In genomic region chr3:30511796-30512195, GRCm38 (mm10) we compare ENCODE assay signal across 19 mouse cellular contexts. TPM values are rescaled to one million over a fixed set of nuclear protein-coding genes. Genes with fewer than 3 reads are reported as not detected.
A peak's percentile ranks its signal among the peaks of the same experiment; 100 is the strongest.
DNase-seq lines count a peak whose midpoint lies in the region; ATAC-seq and TF ChIP-seq lines count a peak whose summit lies in the region.
"Had no signal": no experiment of that assay in that cellular context is flagged by ENCODE, and none has a peak within 500 bp of the region (broad histone marks: within the 10 kb centered on the region; RNA-seq: fewer than 3 reads in every experiment).

No protein-coding gene starts in this region.

- no peak overlapping the region for H3K4me3 ChIP-seq in intestine, embryonic 14.5 days (ENCODE audit: low read depth, low read length)
- no peak overlapping the region for H3K4me3 ChIP-seq in intestine, embryonic 16.5 days (ENCODE audit: low read length)
- H3K4me3 ChIP-seq in lung, embryonic 16.5 days (ENCODE audit: low read length), result no peak overlapping the region
- no peak overlapping the region for H3K4me3 ChIP-seq in embryonic facial prominence, embryonic 11.5 days (ENCODE audit: low read depth, low read length)
- H3K4me3 ChIP-seq in limb, embryonic 14.5 days (replicated peaks; ENCODE audit: low read length), result no peak overlapping the region; the same call in 1 of the 2 replicates
- H3K4me3 ChIP-seq: embryonic facial prominence, embryonic 12.5 days; hindbrain, embryonic 10.5 days; liver, embryonic 12.5 days; midbrain, embryonic 12.5 days; myocyte had no signal

- no peaks in the 10 kb centered on the region for H3K36me3 ChIP-seq in intestine, embryonic 14.5 days (ENCODE audit: control insufficient read depth, insufficient read depth, low read length)
- no peaks in the 10 kb centered on the region for H3K36me3 ChIP-seq in intestine, embryonic 16.5 days (ENCODE audit: control insufficient read depth, insufficient read depth, low read length)
- H3K36me3 ChIP-seq in lung, embryonic 16.5 days (ENCODE audit: control insufficient read depth, insufficient read depth, low read length), result no peaks in the 10 kb centered on the region
- H3K36me3 ChIP-seq in embryonic facial prominence, embryonic 11.5 days (replicated peaks; ENCODE audit: control insufficient read depth, insufficient read depth, low read depth, low read length), result no peaks in the 10 kb centered on the region
- H3K36me3 ChIP-seq in limb, embryonic 14.5 days (ENCODE audit: control insufficient read depth, insufficient read depth, low read length), result no peaks in the 10 kb centered on the region
- H3K36me3 ChIP-seq: embryonic facial prominence, embryonic 12.5 days; hindbrain, embryonic 10.5 days; liver, embryonic 12.5 days; midbrain, embryonic 12.5 days had no signal

- DNase-seq in intestine, embryonic 14.5 days (ENCODE audit: low spot score), result peak; percentile 55
- no peak for DNase-seq in lung, postnatal 10 days
- DNase-seq in embryonic facial prominence, embryonic 11.5 days (ENCODE audit: low spot score), result peak; percentile 14
- no peak for DNase-seq in limb, embryonic 14.5 days (ENCODE audit: low spot score)
- DNase-seq: adrenal gland, postnatal 36 days; B cell, adult 2 months; cerebellum, adult 18-20 months; cerebellum, postnatal 36 days; right cerebral cortex, postnatal 25 days; thymus, adult 2 months had no signal

- H3K9ac ChIP-seq in intestine, embryonic 14.5 days (ENCODE audit: low read length), result no peak overlapping the region
- no peak overlapping the region for H3K9ac ChIP-seq in intestine, embryonic 16.5 days (ENCODE audit: low read depth, low read length)
- peak overlapping the region; percentile 62; the same call in 1 of the 2 replicates for H3K9ac ChIP-seq in lung, embryonic 16.5 days (ENCODE audit: low read length)
- H3K9ac ChIP-seq in embryonic facial prominence, embryonic 11.5 days (replicated peaks; ENCODE audit: low read length), result no peak overlapping the region
- H3K9ac ChIP-seq in limb, embryonic 14.5 days (ENCODE audit: low read depth, low read length, severe bottlenecking), result no peak overlapping the region
- H3K9ac ChIP-seq: embryonic facial prominence, embryonic 12.5 days; liver, embryonic 12.5 days; midbrain, embryonic 12.5 days had no signal

- H3K27ac ChIP-seq in intestine, embryonic 14.5 days (ENCODE audit: low read depth), result no peak overlapping the region
- H3K27ac ChIP-seq in intestine, embryonic 16.5 days (ENCODE audit: low read length), result no peak overlapping the region
- H3K27ac ChIP-seq in lung, embryonic 16.5 days (ENCODE audit: low read length), result peak overlapping the region; percentile 98
- no peak overlapping the region for H3K27ac ChIP-seq in embryonic facial prominence, embryonic 11.5 days (replicated peaks; ENCODE audit: low read depth, low read length)
- peak overlapping the region; percentile 95 for H3K27ac ChIP-seq in limb, embryonic 14.5 days (replicated peaks; ENCODE audit: low read depth, low read length)
- H3K27ac ChIP-seq: embryonic facial prominence, embryonic 12.5 days; hindbrain, embryonic 10.5 days; liver, embryonic 12.5 days; midbrain, embryonic 12.5 days had no signal

- ATAC-seq in intestine, embryonic 14.5 days (replicated peaks; ENCODE audit: low FRiP score, low TSS enrichment, low read depth), result no peak
- ATAC-seq in intestine, embryonic 16.5 days, result no peak
- no peak for ATAC-seq in lung, embryonic 16.5 days (ENCODE audit: low read depth)
- ATAC-seq in embryonic facial prominence, embryonic 11.5 days (replicated peaks; ENCODE audit: insufficient number of reproducible peaks, low FRiP score, low TSS enrichment, low read depth), result no peak
- no peak for ATAC-seq in limb, embryonic 14.5 days (ENCODE audit: low FRiP score, low read depth)
- no peak for ATAC-seq in megakaryocyte progenitor cell, adult 5-6 weeks (replicated peaks; ENCODE audit: poor library complexity)
- ATAC-seq: liver, embryonic 12.5 days had no signal

- no peaks in the 10 kb centered on the region for H3K9me3 ChIP-seq in intestine, embryonic 14.5 days (ENCODE audit: control insufficient read depth, low read length)
- no peaks in the 10 kb centered on the region for H3K9me3 ChIP-seq in intestine, embryonic 16.5 days (ENCODE audit: control insufficient read depth, low read length)
- no peaks in the 10 kb centered on the region for H3K9me3 ChIP-seq in lung, embryonic 16.5 days (ENCODE audit: control insufficient read depth, low read length)
- H3K9me3 ChIP-seq in embryonic facial prominence, embryonic 11.5 days (replicated peaks; ENCODE audit: control insufficient read depth, low read length), result no peaks in the 10 kb centered on the region
- no peaks in the 10 kb centered on the region for H3K9me3 ChIP-seq in limb, embryonic 14.5 days (ENCODE audit: control insufficient read depth, low read length)
- H3K9me3 ChIP-seq: embryonic facial prominence, embryonic 12.5 days; hindbrain, embryonic 10.5 days; liver, embryonic 12.5 days; midbrain, embryonic 12.5 days had no signal

- WGBS in intestine, embryonic 14.5 days, result 6% methylated on average over 7 of the region's 7 CpGs
- WGBS in intestine, embryonic 16.5 days, result 22% methylated on average over 7 of the region's 7 CpGs
- 25% methylated on average over 7 of the region's 7 CpGs for WGBS in lung, embryonic 16.5 days
- WGBS in embryonic facial prominence, embryonic 11.5 days, result 10% methylated on average over 7 of the region's 7 CpGs
- 22% methylated on average over 7 of the region's 7 CpGs for WGBS in limb, embryonic 14.5 days

- peaks cover 97% of the 10 kb centered on the region for H3K27me3 ChIP-seq in intestine, embryonic 14.5 days (replicated peaks; ENCODE audit: control insufficient read depth, insufficient read depth, low read length)
- H3K27me3 ChIP-seq in intestine, embryonic 16.5 days (replicated peaks; ENCODE audit: control insufficient read depth, insufficient read depth, low read length), result peaks cover 63% of the 10 kb centered on the region
- H3K27me3 ChIP-seq in lung, embryonic 16.5 days (ENCODE audit: control insufficient read depth, insufficient read depth, low read depth, low read length), result peaks cover 8% of the 10 kb centered on the region
- H3K27me3 ChIP-seq in embryonic facial prominence, embryonic 11.5 days (ENCODE audit: control insufficient read depth, insufficient read depth, low read length), result peaks cover 4% of the 10 kb centered on the region; the same call in 1 of the 2 replicates
- H3K27me3 ChIP-seq in limb, embryonic 14.5 days (ENCODE audit: control insufficient read depth, insufficient read depth, low read length), result no peaks in the 10 kb centered on the region

- no peak overlapping the region for H3K4me2 ChIP-seq in intestine, embryonic 14.5 days (ENCODE audit: low read length)
- no peak overlapping the region for H3K4me2 ChIP-seq in intestine, embryonic 16.5 days (ENCODE audit: low read depth, low read length)
- H3K4me2 ChIP-seq in lung, embryonic 16.5 days (ENCODE audit: low read depth, low read length), result peak overlapping the region; percentile 89
- H3K4me2 ChIP-seq in embryonic facial prominence, embryonic 11.5 days (ENCODE audit: low read depth, low read length), result no peak overlapping the region
- peak overlapping the region; percentile 91; the same call in 1 of the 2 replicates for H3K4me2 ChIP-seq in limb, embryonic 14.5 days (replicated peaks; ENCODE audit: low read depth, low read length, severe bottlenecking)
- H3K4me2 ChIP-seq: liver, embryonic 12.5 days; midbrain, embryonic 12.5 days had no signal

- peaks cover 19% of the 10 kb centered on the region for H3K4me1 ChIP-seq in intestine, embryonic 14.5 days (replicated peaks; ENCODE audit: control insufficient read depth, insufficient read depth, low read length)
- peaks cover 35% of the 10 kb centered on the region for H3K4me1 ChIP-seq in intestine, embryonic 16.5 days (ENCODE audit: control insufficient read depth, insufficient read depth, low read length)
- peaks cover 11% of the 10 kb centered on the region; the same call in 1 of the 2 replicates for H3K4me1 ChIP-seq in lung, embryonic 16.5 days (replicated peaks; ENCODE audit: control insufficient read depth, insufficient read depth, low read length)
- 0 out of 2 replicates have a peak, but pooled peaks cover 2% of the 10 kb centered on the region for H3K4me1 ChIP-seq in embryonic facial prominence, embryonic 11.5 days (ENCODE audit: control insufficient read depth, insufficient read depth, low read length)
- H3K4me1 ChIP-seq in limb, embryonic 14.5 days (ENCODE audit: control insufficient read depth, insufficient read depth, low read length), result peaks cover 26% of the 10 kb centered on the region

- no peak for TF ChIP-seq POLR2A in limb, embryonic 14.5 days (IDR thresholded peaks at IDR 0.05; ENCODE audit: borderline replicate concordance, extremely low read depth, insufficient read depth, insufficient read length)

RNA-seq across cellular contexts. Expression of gene Mecom, which starts 36.0 kb away (rescaled TPM):
- 15.2 and 17.6 TPM in 2 replicates for polyA plus RNA-seq in intestine, embryonic 14.5 days (2014; fragmentation: Nextera tagmentation; extraction: Ambion mirVana)
- polyA plus RNA-seq in intestine, embryonic 16.5 days (2015; fragmentation: Nextera tagmentation; extraction: Ambion mirVana), result 10.2 and 11.5 TPM in 2 replicates
- polyA plus RNA-seq in lung, embryonic 16.5 days (2015; fragmentation: Nextera tagmentation; extraction: Ambion mirVana), result 69.5 and 73.4 TPM in 2 replicates
- 46.3 and 48.4 TPM in 2 replicates for polyA plus RNA-seq in embryonic facial prominence, embryonic 11.5 days (2014; fragmentation: Nextera tagmentation; extraction: Ambion mirVana)
- 35.8 and 38.6 TPM in 2 replicates for polyA plus RNA-seq in limb, embryonic 14.5 days (2012; rRNA removed)
- polyA plus RNA-seq in limb, embryonic 14.5 days (2014; fragmentation: Nextera tagmentation; extraction: Ambion mirVana), result 42.2 and 61.6 TPM in 2 replicates
- 0.54 and 4.0 TPM in 2 replicates for total RNA-seq in megakaryocyte progenitor cell, adult 5-6 weeks (2015)
- total RNA-seq in megakaryocyte progenitor cell, adult 5-6 weeks (2017), result 0.17 and 2.3 TPM in 2 replicates
- total RNA-seq: neutrophil, adult 5-6 weeks had no signal

Comparison
In these comparisons a context has a peak if more than half of its experiments do, and no peak if none do; other contexts are left out.
1. DNase-seq: peak in intestine, embryonic 14.5 days (single experiment) and embryonic facial prominence, embryonic 11.5 days (single experiment); none in lung, postnatal 10 days (single experiment) and limb, embryonic 14.5 days (single experiment).
2. H3K27ac ChIP-seq: peak in lung, embryonic 16.5 days (single experiment) and limb, embryonic 14.5 days (single experiment); none in intestine, embryonic 14.5 days (single experiment), intestine, embryonic 16.5 days (single experiment) and embryonic facial prominence, embryonic 11.5 days (single experiment).
3. H3K4me2 ChIP-seq: peak in lung, embryonic 16.5 days (single experiment) and limb, embryonic 14.5 days (single experiment); none in intestine, embryonic 14.5 days (single experiment), intestine, embryonic 16.5 days (single experiment) and embryonic facial prominence, embryonic 11.5 days (single experiment).